Mouse (Mus musculus) CH12.LX (cell line): Measurements from ENCODE around the gene Ralb. TPM values are rescaled to one million over a fixed set of nuclear protein-coding genes. Genes with fewer than 3 reads are reported as not detected.

Source experiments
- DNase-seq: peaks from one replicate; pipeline ENCODE4 v3.0.0-alpha.2; 2013; ENCODE audit errors: extremely low read depth
- H3K27ac ChIP-seq: 2 replicates; pipeline ENCODE4 v1.5.1; 2012; ENCODE audit warnings: low read depth, mild to moderate bottlenecking, control low read depth, moderate library complexity; ENCODE audit not compliant: insufficient read depth
- H3K27me3 ChIP-seq: replicated peaks from 2 replicates; pipeline ENCODE3; 2012; ENCODE audit warnings: inconsistent platforms
- H3K36me3 ChIP-seq, 2 experiments: replicated peaks in 1 of 2; 2 replicates each; pipeline versions ENCODE3 to v1.6.1; 2012; ENCODE audit warnings: inconsistent platforms in 1 of 2, low read length in 1 of 2, mild to moderate bottlenecking in 1 of 2, mixed read lengths in 1 of 2, moderate library complexity in 1 of 2; ENCODE audit not compliant: control insufficient read depth in 1 of 2, insufficient read depth in 1 of 2
- H3K4me1 ChIP-seq, 2 experiments: 2 replicates each; pipeline ENCODE4 v1.6.1; 2012; ENCODE audit warnings: inconsistent platforms in 1 of 2, moderate library complexity in 1 of 2; ENCODE audit not compliant: insufficient read depth in 2 of 2, control insufficient read depth in 1 of 2
- H3K4me2 ChIP-seq: 2 replicates; pipeline ENCODE4 v1.6.1; 2012; ENCODE audit warnings: low read depth, mild to moderate bottlenecking, control low read depth; ENCODE audit not compliant: poor library complexity, insufficient read depth, severe bottlenecking
- H3K4me3 ChIP-seq, 3 experiments: fragments of 150-350 bp in 1 of 3; sonication (generic) in 1 of 3; replicated peaks in 1 of 3; 2 replicates each; pipeline versions ENCODE3 to v1.5.1; 2011 to 2012; ENCODE audit warnings: low read depth in 2 of 3, low read length in 2 of 3, mild to moderate bottlenecking in 2 of 3, moderate library complexity in 2 of 3, control low read depth in 1 of 3, improper control_type of control experiment in 1 of 3, inconsistent platforms in 1 of 3, mixed read lengths in 1 of 3; ENCODE audit not compliant: poor library complexity in 1 of 3
- H3K79me2 ChIP-seq: replicated peaks from 2 replicates; pipeline ENCODE4 v1.6.1; 2012; ENCODE audit warnings: mild to moderate bottlenecking, moderate library complexity; ENCODE audit not compliant: control insufficient read depth, poor library complexity, insufficient read depth, severe bottlenecking; ENCODE audit errors: extremely low read depth
- H3K9ac ChIP-seq: 2 replicates; pipeline ENCODE4 v1.6.1; 2012; ENCODE audit warnings: low read depth, mild to moderate bottlenecking, control low read depth, moderate library complexity; ENCODE audit not compliant: insufficient read depth
- H3K9me3 ChIP-seq: replicated peaks from 2 replicates; pipeline ENCODE3; 2012; ENCODE audit warnings: low read length, inconsistent platforms, mixed read lengths
- BHLHE40 ChIP-seq: IDR thresholded peaks from 2 replicates; pipeline ENCODE4 v1.6.1; 2011; ENCODE audit warnings: mild to moderate bottlenecking, low read depth, low read length, improper control_type of control experiment
- CHD2 ChIP-seq: IDR thresholded peaks from 2 replicates; pipeline ENCODE4 v1.6.1; 2011; ENCODE audit warnings: low read length, improper control_type of control experiment
- CTCF ChIP-seq, 2 experiments: IDR thresholded peaks in 1 of 2; conservative IDR thresholded peaks in 1 of 2; 2 replicates each; pipeline ENCODE4 v1.5.1; 2011 to 2012; ENCODE audit warnings: low read depth in 2 of 2, low read length in 2 of 2, improper control_type of control experiment in 1 of 2, inconsistent platforms in 1 of 2, mild to moderate bottlenecking in 1 of 2, moderate library complexity in 1 of 2
- EP300 ChIP-seq: IDR thresholded peaks from 2 replicates; pipeline ENCODE4 v1.6.1; 2011; ENCODE audit warnings: low read length, improper control_type of control experiment
- NRF1 ChIP-seq: IDR thresholded peaks from 2 replicates; pipeline ENCODE4 v1.6.1; 2014; ENCODE audit warnings: low read depth, mild to moderate bottlenecking, inconsistent platforms, low read length, improper control_type of control experiment, moderate library complexity
- POLR2A ChIP-seq: IDR thresholded peaks from 2 replicates; pipeline ENCODE4 v1.6.1; 2011; ENCODE audit warnings: low read depth, mild to moderate bottlenecking, improper control_type of control experiment, low read length
- RAD21 ChIP-seq: IDR thresholded peaks from 2 replicates; pipeline ENCODE4 v1.6.1; 2011; ENCODE audit warnings: low read depth, mild to moderate bottlenecking, low read length, improper control_type of control experiment, moderate library complexity
- RCOR1 ChIP-seq: conservative IDR thresholded peaks from 2 replicates; pipeline ENCODE4 v1.6.1; 2012; ENCODE audit warnings: low read depth, mild to moderate bottlenecking, inconsistent platforms, low read length, improper control_type of control experiment
- SIN3A ChIP-seq: IDR thresholded peaks from 2 replicates; pipeline ENCODE4 v1.6.1; 2012; ENCODE audit warnings: low read length, improper control_type of control experiment, inconsistent platforms
- TBP ChIP-seq: conservative IDR thresholded peaks from 2 replicates; pipeline ENCODE4 v1.6.1; 2011; ENCODE audit warnings: low read depth, low read length, improper control_type of control experiment
- UBTF ChIP-seq: IDR thresholded peaks from 2 replicates; pipeline ENCODE4 v1.6.1; 2012; ENCODE audit warnings: low read depth, mild to moderate bottlenecking, inconsistent platforms, low read length, improper control_type of control experiment, moderate library complexity
- USF1 ChIP-seq: IDR thresholded peaks from 2 replicates; pipeline ENCODE4 v1.6.1; 2014; ENCODE audit warnings: low read depth, mild to moderate bottlenecking, inconsistent platforms, low read length, improper control_type of control experiment
- USF2 ChIP-seq: conservative IDR thresholded peaks from 2 replicates; pipeline ENCODE4 v1.6.1; 2011; ENCODE audit warnings: low read depth, low read length, improper control_type of control experiment
- ZC3H11A ChIP-seq: IDR thresholded peaks from 2 replicates; pipeline ENCODE4 v1.6.1; 2012; ENCODE audit warnings: low read depth, mild to moderate bottlenecking, inconsistent platforms, low read length, improper control_type of control experiment
- dilution Hi-C: fragments of 300-500 bp; cut with MboI; formaldehyde crosslinking; loops from 2 replicates; pipeline ENCODE4 v1.14.3; 2020; ENCODE audit warnings: low sequenced_read_pairs; ENCODE audit not compliant: extremely low pct_unique_long_range_greater_than_20kb, extremely low pct_ligation_motif_present
- in situ Hi-C: fragments of 300-500 bp; cut with MboI; formaldehyde crosslinking; loops from 3 replicates; pipeline ENCODE4 v1.14.3; 2019; ENCODE audit warnings: low sequenced_read_pairs, low pct_ligation_motif_present, low pct_unique_long_range_greater_than_20kb, mixed read lengths
- polyA plus RNA-seq: library from polyadenylated mRNA; unstranded; fragments of >175 nt; gene quantifications from 2 replicates; pipeline ENCODE4 v1.2.1, GENCODE M21; 2012; ENCODE audit warnings: low read depth; ENCODE audit not compliant: insufficient read length
- total RNA-seq, 2 experiments: library from RNA; depleted of rRNA; stranded (reverse); fragments of 300-350 nt in 1 of 2; fragments of >200 nt in 1 of 2; gene quantifications; 2 replicates each; pipeline ENCODE4 v1.2.3; 2012 to 2014

Ralb gene
- total and polyA plus RNA-seq, 3 experiments, result 18.2 to 28.7 (median 22.9) TPM

DNA sequence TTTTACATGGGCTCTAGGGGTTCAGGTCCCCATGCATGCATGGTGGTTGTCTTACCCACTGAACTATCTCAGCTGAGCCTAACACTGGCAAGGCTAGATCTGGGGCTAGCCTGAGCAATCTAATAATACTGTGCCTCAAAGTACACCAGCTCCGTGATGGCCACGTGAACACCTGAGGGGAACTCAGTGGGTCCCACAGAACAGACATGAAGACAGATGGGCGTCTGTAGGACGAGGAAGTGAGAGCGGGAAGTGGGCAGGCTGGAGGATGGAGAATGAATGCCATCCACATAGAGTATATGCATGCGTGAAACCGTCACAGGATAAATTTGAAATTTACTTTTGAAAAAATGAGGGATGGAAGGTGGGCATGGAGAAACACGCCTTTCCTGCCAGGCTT is 23.9 kb downstream of the Ralb start:
- Histone ChIP-seq H3K4me1 (peaks cover 0 to 45% of the 10 kb centered on the region in 2 experiments; a peak in 2 of 4 replicates), H3K79me2 (no peaks in the 10 kb centered on the region), H3K27ac (no peak overlapping the region), H3K27me3 (no peaks in the 10 kb centered on the region), H3K36me3 (peaks cover 5 to 46% of the 10 kb centered on the region in 2 experiments), H3K4me2 (no peak overlapping the region), H3K9ac (no peak overlapping the region), H3K4me3 (no peak overlapping the region), H3K9me3 (peaks cover 2% of the 10 kb centered on the region)
- dilution Hi-C loops, result no loop called here
- no peak for DNase-seq
- in situ Hi-C loops, result loop anchor here (25.0 kb wide), 1 partner anchor 393 kb away; no protein-coding TSS in a partner anchor
- TF ChIP-seq EP300 (0 out of 2 replicates have a peak, but pooled peaks have one; percentile 11), BHLHE40 (no peak)

DNA sequence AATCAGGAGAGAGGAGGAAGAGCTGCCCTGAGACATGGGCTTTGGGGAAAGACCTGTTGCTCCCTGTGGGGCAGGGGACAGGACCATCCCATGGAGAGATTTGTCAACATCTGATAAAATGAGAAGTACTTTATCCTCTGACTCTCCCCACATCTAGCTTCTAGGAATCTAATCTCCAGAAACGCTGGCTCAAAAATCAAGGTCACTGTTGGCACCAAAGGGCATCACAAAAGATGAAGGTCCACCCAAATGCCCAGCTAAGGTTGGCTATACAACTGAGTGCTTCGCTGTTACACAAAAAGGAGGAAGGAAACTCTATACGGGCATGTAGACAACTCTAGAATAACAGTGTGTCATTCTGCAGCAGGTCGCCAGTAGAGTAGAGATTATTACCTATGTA is 25.0 kb downstream of the Ralb start:
- no peak overlapping the region for H3K4me2 ChIP-seq
- peaks cover 2% of the 10 kb centered on the region for H3K9me3 ChIP-seq
- no peak overlapping the region for H3K9ac ChIP-seq
- no peaks in the 10 kb centered on the region for H3K27me3 ChIP-seq
- H3K27ac ChIP-seq, result no peak overlapping the region
- in situ Hi-C loops (loop anchor here (25.0 kb wide), 1 partner anchor 392 kb away; no protein-coding TSS in a partner anchor), dilution Hi-C loops (no loop called here)
- peaks cover 0 to 45% of the 10 kb centered on the region in 2 experiments; a peak in 2 of 4 replicates for H3K4me1 ChIP-seq
- no peak for DNase-seq
- H3K36me3 ChIP-seq, result peaks cover 5 to 55% of the 10 kb centered on the region in 2 experiments
- no peaks in the 10 kb centered on the region for H3K79me2 ChIP-seq
- no peak overlapping the region for H3K4me3 ChIP-seq
- TF ChIP-seq NRF1 (no peak), RAD21 (no peak), EP300 (no peak), RCOR1 (no peak), ZC3H11A (no peak), CTCF (conservative IDR thresholded peaks at IDR 0.05 in 1 of 2, IDR thresholded peaks at IDR 0.05 in 1 of 2; ENCODE audit: low read depth in 2 of 2, low read length in 2 of 2) (no peak), SIN3A (no peak), CHD2 (no peak), TBP (no peak), USF1 (no peak), POLR2A (no peak)

- Histone ChIP-seq H3K9ac (no peak overlapping the region), H3K4me2 (no peak overlapping the region), H3K4me3 (no peak overlapping the region), H3K27me3 (no peaks in the 10 kb centered on the region), H3K36me3 (peaks cover 7 to 64% of the 10 kb centered on the region in 2 experiments), H3K4me1 (peaks cover 0 to 38% of the 10 kb centered on the region in 2 experiments; a peak in 2 of 4 replicates), H3K9me3 (peaks cover 2% of the 10 kb centered on the region), H3K27ac (no peak overlapping the region), H3K79me2 (no peaks in the 10 kb centered on the region)
- dilution Hi-C loops, result no loop called here
- TF ChIP-seq UBTF (no peak), USF2 (no peak)
- in situ Hi-C loops, result loop anchor here (25.0 kb wide), 1 partner anchor 390 kb away; no protein-coding TSS in a partner anchor
- no peak for DNase-seq
Observed at GRCm38 (mm10) chr1:119476905-119477353, 27.7 kb downstream of the Ralb start.
